Mouse (Mus musculus) urinary bladder, adult 2 months (tissue): ENCODE measurements around the gene Zc3h12a. TPM values are rescaled to one million over a fixed set of nuclear protein-coding genes. Genes with fewer than 3 reads are reported as not detected.
A peak's percentile ranks its signal among the peaks of the same experiment; 100 is the strongest.

Source experiments
- DNase-seq: peaks from one replicate; pipeline ENCODE4 v3.0.0; 2022; ENCODE audit warnings: low spot score
- polyA plus RNA-seq: library from polyadenylated mRNA; depleted of rRNA; stranded (reverse); fragments of >200 nt; gene quantifications from 2 replicates; pipeline ENCODE4 v1.2.3, GENCODE M21; 2012

Gene Zc3h12a
- polyA plus RNA-seq, 1 experiment: 12.5 TPM

DNA sequence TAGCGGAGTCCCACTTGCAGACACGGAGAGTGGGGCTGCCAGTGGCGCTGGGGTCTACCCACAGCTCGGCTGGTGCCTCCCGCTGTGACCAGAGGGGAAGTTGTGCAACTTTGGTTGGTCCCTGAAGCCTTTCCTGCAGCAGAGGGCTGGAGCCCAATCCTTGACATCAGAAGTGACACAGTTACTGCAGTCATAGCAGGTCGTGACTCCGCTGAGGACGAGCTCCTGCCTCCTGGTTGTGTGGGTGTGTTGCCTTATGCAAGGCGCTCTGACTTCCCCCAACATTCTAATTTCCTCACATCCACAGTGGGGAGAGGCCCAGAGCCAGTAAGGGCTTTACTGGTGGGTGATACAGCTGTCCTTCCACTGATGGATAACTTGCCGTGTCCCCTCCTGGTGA is 17.6 kb upstream of the Zc3h12a start:
- no peak for DNase-seq

DNA sequence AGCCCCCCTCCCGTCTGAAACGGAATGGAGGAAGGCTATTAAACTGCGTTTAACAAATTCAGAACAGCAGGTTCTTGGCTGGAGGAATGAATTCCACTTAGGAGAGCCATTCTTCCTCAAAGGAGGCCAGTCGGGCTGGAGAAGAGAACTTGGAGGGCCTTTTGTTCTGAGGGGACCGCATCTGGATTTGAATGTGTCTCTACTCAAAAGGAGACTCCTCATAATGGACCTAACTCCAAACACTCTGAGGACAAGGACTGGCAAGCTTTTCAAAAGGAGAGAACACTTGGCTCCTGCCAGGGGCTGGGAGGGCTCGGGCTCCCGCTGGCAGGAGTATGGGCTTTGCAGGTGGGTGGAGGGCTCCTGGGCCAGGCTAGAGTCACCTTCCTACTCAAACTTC is 17.0 kb upstream of the Zc3h12a start:
- no peak for DNase-seq

DNA sequence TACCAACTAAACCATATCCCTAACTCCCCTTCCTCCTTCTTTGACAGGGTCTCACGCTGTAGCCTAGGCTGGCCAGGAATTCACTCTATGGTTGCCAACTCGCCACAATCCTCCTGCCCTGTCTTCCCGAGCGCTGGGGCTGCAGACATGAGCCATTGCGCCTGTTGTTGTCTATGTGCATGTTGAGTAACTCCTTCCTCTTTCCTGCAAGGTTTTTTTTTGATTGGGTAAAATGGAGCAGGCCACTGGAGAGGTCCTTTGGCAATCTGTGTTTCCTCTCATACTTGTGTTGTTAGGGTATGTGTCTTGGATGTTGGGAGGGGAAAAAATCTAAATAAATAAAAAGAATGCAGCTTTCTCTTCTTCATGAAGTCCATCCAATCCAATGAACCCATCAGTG is 16.6 kb upstream of the Zc3h12a start:
- DNase-seq: no peak

DNA sequence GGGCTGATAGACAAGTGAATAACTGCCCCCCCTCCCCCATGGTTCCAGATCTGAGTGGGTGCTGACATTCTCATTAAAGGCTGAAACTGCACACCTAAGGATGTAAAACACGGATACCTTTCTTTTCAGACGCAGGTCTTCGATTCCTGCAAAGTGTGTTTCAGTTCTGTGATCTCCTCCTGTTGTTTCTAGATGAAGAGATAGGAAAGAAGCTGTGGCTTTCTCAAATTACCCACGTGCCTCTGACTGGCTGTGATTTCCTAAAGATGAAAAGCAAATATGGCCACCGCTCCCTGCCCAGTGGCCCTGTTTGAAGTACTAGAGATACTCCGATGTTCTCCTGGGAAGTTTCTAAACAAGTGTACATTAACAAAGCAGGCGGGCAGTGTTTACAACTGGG is 10.7 kb upstream of the Zc3h12a start:
- DNase-seq: no peak

DNA sequence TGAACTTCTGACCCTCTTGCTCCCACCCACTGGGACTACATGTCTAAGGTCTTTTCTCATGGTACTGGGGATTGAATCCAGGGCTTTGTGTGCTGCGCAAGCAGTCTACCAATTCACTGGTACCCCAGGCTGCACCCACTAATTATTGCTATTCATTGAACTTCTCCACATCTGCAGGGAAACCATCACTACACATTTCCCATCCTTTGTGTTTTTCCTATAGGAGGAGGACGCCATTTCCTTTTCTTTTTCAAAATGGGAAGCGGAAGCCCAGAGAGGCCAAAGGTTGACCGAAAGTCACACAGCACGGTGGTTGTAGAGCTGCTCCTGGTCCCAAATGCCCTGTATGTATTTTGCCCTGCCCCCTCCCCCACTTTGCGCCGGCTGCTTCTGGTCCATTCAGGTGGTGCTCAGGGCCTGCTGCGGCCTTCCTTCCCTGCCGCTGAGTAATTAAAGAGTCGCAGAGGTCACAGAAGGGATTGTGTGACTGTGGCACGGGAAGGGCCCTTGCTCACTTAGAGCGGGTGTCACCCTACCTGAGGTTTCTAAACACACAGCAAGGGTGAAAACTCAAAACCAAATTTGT is 8.8 kb upstream of the Zc3h12a start:
- DNase-seq: no peak

DNA sequence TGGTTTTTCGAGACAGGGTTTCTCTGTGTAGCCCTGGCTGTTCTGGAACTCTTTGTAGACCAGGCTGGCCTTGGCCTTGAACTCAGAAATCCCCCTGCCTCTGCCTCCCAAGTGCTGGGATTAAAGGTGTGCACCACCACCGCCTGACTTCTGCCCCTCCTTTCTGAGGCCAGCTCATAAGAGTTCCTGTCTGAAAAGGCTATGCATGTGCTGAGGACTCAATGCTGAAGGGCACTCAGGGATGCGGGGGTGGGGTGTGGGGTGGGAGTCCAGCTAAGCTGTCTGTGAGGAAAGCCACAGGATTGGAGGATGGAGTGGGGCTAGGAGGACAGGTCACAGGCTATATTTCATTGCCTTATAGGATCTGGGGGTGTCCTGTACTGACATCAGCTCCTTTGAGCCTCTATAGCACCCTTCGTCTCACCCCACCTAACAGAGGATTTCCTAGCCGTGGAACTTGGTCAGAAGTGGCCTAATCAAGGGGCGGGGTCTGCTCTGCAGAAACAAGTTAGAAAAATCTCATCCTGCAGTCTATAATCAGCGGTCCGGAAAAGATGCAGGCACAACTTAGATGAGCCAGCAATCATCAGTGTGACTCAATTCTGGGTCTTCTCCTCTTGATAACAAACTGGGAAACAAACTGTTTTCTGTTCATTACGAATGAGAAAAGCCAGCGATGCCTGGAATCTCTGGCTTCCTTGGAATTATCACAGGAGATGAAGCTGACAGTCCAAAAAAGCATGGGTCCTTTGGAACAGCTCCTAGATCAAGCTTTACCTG is 7.6 kb upstream of the Zc3h12a start:
- no peak for DNase-seq

DNA sequence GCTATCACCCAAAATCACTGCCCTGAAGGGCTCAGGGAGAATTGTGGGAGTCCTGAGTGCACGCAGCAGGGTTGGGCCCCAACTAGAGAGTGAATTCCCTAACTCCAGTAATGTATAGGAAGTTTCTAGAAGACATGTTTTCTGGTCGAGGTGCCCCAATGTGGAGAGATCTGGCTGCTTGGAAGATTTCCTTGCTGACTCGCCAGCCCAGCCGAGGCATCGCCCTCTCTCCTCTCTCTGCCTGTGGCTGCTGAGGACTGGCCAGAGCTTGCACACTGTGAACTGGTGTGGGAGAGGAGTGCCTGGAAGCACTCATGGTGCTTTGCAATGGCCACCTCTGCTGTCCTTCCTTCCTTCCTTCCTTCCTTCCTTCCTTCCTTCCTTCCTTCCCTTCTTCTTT is 7.0 kb upstream of the Zc3h12a start:
- DNase-seq: no peak

DNA sequence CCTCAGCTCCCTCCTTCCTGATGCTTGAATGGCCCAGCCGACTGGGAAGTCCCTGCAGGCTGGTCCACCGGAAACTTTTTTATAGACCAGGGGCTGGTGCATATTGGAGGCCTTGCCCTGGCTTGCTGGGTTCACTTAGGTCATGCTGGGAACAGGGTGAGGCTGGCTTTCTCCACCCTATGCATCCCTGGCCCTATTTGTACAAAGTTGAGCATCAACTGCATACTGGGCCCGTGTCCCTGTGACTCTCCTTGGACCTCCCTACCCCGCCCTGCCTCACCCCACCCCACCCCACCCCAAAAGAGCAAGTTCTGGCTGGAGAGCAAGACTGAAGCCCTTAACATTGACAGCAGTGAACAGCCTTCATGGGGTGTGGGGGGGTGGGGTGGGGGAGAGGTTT is 6.6 kb upstream of the Zc3h12a start:
- DNase-seq: no peak

DNA sequence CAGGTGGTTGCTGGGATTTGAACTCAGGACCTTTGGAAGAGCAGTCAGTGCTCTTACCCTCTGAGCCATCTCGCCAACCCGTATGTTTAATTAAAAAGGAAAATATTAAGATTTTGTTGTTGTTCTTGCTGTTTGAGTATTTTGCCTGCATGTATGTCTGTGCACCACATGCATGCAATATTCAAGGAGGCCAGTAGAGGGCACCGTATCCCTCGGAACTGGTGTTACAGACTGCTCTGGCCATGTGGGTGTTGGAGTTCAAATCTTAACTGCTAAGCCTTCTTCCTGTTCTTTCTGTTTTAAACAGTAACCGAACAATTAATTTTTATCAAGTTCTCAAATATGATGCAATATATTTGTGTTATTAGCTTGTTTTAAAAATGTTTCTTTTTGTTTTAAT is 4.8 kb upstream of the Zc3h12a start:
- no peak for DNase-seq

DNA sequence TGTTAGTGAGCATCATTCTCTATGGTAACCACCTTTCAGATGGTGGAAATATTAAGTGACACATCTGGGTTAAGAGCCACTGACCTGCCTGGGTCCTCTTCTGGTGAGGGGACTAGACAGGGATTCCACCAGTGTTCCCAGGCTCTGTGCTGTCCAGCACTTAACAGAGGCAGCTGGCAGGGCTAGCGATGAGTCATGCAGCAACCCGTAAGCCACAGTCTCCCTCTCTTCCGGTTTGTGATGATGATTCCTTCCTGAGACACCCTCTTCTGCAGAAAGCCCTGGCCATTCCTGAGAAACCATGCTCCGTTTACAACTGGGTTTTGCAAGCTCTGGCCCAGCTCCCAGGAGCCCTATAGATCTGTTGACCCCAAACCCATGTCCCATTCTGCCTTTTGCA is 3.9 kb upstream of the Zc3h12a start:
- no peak for DNase-seq

DNA sequence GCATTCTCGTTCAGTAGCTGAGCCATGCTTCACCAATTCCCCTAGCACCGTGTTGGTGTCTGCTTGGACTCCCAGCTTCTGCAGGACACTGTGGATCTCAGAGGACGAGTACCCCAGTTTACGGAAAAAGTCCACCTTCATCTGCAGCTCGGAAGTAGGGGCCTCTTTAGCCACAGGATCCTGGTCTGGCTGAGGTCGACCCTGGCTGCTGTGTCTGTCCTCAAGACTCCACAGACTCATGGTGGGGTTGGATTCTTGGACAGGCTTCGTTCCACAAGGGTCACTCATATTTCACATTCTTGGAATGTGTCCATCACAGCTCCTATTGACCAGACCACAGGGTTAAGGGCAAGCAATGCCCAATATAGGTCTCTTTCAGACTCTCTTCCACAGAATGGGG is 879 bp downstream of the Zc3h12a start:
- DNase-seq: no peak

DNA sequence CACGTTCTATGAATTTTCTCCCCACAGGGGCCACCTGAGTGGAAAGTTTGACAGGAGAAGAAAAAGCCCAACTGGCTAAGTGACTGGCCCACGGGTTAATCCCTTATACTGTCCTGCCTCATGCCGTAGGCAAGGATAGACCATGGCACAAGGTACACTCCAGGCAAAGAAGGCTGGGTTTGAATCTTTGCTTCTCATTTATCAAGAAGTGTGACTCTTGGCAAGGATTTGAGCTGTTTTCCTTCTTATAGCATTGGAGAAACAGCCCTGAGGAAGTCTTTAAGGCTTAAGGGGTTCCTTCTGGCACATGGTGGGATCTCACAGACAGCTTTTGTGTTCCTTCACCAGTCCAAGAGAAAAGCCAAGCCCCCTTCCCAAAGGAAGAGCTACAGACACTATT is 1.5 kb downstream of the Zc3h12a start:
- no peak for DNase-seq

DNA sequence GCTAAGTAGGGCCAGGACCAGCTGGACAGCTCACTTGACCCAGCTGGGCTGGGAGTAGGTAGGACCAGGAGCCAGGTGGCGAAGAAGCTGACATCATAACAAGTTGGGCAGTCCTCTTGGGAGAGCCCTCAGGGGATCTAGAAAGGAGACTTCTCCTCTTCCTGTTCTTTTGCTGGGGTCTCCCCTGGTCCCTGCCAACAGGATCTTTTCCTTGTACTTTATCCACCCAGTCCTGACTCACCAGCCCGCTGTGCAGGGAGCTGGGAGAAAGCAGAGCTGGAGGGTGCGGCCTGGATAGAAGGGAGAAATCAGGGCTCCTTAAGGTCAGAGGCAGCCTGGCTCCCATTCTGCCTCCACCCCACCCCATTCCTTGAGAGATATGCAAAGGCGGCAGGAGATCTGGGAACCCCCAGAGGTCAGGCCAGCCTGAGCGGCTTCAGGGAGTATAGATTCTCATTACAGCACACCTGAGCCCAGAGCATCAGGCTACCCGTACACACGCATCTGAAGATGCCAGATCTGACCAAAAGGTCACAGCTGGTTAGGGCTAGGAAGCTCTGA is 2.2 kb downstream of the Zc3h12a start:
- no peak for DNase-seq

DNA sequence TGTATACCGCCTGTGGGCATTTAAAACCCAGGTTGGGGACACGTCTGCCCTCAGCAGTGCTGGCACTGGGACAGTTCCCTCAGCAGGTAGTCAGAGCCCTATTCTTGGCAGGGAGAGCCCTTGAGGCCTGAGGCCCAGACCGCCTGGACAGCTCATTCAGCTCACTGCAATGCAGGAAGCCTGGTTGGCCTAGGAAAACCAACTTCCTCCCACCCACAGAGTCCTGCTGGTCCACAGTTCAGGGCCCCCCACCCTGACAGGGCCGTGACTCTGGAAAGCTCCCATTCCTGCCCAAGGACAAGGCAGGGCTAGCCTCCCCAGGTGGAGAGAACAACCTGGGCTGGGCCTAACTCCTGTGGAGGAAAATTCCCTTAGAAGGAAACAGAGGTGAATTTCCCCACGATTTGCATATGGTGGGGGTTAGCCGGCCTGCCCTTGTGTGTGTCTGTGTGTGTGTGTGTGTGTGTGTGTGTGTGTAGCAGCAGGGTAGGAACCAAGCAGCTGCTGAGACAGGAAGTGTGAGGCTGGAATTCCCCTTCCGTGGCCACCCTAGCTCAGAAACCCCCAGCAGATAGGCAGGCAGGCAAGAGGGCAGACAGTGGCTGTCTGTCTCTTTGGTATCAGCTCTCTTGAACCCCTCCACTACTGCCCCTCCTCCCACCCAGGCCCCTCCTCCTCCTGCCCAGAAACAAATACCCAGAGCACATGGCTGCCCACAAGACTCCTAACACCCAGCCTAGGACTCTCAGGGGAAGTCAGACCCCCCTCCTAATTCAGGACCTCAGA is 3.0 kb downstream of the Zc3h12a start:
- DNase-seq: no peak

DNA sequence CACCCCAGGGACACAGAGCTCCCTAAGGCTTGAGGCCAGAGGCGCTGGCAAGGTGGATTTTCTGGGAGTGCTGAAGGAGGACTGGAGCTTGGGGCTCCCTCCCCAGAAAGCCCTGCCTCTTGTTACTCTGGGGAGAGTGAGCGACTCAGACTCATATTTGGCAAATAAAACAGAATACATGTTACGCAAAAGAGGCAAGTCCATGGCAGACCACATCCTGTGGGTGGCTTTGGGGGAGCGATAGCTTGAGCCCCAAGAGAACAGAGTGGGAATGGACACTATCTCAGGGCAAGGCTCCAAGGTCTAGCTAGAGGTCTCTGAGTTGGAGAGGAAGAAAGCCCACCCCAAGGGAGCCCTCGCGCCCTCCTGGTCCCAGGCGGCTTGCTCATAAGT is 4.4 kb downstream of the Zc3h12a start:
- no peak for DNase-seq

DNA sequence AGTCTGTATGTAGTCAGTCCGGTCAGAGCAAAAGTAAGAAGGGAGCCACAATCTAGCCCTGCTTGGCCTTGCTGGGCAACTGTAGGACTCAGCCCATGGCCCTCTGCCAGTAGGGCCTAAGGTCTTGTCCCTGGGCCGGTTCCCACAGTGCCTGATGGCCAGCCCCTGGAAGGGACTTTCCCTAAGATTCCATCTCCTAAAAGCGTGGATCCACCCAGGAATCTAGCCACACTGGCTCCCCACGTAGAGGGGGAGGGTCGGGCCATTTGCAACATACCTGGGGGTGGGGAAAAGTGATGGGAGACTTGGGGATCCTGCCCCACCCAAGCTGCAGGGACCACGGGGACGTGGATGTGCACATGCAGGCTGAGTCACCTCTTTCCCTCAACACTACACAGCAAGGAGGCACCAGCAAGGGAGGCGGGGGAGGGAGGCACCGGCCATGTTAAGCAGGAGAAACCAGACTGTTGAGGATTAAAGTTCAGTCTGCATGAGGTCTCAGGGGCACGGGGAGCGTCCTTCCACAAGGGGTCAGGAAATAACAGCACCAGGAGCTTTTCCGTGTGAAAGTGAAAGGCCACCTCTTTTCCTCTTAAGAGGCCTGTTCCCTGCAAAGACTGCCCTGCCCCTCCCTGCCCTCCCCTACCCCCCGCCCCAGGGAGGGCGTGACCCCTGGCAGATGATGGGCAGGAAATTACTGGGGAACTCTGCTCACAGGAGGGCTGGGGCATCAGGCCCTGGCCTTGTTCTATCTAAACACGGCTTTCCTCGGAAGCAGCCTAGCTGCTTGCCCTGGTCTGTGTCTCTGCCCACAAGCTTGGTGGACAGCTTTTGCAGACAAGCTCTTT is 5.0 kb downstream of the Zc3h12a start:
- DNase-seq: peak; percentile 64

DNA sequence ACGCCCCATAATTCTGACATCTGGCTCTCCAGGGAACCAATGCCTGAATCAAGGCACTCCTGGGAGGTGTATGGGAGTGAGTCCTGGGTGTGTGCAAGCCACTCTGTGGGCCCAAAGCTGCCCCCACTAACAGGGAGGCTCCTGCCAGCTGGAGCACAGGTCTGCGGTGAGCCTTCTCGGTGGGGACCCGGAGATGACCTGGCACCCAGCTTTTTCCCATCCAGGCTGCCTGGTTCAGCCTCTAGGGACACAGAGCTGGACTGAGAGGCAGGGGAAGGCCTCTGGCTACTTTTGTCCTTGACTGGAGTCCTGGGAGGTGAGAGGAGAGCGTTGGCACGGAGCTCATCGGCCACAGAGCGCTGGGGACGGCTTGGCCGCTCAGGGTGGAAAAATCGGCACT is 7.9 kb downstream of the Zc3h12a start:
- no peak for DNase-seq

DNA sequence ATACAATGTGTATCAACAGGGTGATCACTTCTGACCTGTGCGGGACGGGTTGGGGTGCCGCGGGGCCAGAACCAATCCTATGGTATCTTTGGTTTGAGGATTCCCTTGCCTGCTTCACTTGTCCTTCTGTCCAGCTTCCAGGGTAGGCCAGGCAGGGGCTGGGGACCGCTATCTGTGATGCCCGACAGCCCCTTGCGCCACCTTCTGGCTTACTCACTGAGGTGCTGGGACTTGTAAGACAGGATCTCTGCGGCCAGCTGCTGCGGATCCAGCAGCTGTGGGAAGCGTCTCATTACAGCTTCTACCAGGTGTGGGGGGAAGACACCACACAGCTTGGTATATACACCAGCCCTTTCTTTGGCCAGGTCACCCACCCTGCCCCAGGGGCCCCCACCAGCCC is 8.6 kb downstream of the Zc3h12a start:
- DNase-seq: no peak

DNA sequence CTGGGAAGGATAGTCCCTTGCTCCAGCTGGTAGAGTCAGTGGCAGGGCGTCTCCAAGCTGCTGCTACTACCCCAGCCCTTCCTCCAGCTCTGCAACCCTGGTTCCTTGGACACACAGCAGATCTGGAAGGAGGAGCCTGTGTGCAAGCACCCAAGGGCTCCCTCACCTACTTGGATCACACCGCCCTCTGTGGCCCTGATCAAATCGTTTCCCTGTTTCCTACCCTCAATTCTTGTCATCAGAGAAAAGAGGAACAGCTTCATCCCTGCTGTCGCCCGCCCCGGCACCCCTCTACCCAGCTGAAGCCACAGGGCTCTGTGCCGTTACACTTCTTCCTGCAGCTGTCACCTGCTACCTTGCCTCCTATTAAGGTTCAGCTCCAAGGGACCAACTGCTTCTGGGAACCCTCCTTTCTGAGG is 9.7 kb downstream of the Zc3h12a start:
- DNase-seq: no peak

DNA sequence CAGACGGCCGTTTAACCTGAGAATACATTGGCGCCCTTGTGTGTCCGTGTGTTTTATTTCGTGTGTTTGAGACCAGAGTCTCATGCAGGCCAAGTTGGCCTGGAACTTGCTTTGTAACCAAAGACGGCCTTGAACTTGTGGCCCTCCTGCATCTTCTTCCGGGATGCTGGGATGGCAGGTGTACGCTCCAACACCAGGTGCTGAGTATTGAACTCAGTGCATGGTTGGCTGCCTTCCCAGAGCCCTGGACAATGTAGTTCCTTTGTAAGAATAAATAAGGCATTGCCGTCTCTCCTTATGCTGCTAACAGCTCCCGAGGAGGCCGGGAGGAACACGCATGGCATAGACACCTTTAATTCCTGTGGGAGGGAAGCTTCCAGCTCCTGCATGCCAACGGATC is 10.7 kb downstream of the Zc3h12a start:
- no peak for DNase-seq

DNA sequence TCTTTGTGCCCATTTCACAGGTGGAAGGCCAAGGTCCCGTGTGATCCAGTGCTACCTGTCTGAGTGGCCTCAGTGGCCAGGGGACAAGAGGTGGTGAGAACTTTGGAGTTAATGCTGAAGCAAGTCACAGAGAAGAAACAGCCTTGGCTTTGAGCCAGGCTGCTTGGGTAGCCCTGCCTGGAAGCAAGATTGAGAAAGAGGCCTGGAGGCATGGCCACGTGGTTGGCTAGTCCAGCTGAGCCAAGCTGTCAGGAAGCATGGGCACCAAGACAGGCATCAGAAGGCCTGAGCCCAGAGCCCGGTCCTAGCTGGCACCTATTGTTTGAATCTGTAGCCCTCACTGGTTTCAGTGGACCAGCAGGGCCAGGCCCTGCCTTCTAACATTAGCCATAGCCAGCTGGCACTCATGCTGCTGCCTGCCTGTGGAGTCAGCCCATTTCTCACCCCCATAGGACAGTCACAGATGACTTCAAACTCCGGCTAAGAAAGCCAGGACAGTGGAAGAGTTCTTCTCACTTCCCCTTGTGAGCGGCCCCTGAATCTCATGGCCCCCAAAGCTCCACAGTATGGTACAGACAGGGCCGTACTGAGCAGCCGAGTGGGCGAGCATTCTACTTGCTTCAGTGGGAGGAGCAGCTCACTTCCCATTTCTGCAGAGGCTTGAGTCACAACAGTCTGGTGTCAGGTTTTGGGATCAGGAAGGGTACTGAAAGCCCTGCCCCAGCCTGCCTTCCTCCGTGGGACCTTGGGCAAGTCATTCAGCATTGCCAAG is 11.4 kb downstream of the Zc3h12a start:
- DNase-seq: no peak
